Mouse (Mus musculus): ENCODE measurements at regions not wholly inside any gene's neighbourhood (a gene's known extent, or its start where the extent isn't known, plus 50 kb on each side); places are given as distances from the start of the nearest gene placed in this dataset.

DNA sequence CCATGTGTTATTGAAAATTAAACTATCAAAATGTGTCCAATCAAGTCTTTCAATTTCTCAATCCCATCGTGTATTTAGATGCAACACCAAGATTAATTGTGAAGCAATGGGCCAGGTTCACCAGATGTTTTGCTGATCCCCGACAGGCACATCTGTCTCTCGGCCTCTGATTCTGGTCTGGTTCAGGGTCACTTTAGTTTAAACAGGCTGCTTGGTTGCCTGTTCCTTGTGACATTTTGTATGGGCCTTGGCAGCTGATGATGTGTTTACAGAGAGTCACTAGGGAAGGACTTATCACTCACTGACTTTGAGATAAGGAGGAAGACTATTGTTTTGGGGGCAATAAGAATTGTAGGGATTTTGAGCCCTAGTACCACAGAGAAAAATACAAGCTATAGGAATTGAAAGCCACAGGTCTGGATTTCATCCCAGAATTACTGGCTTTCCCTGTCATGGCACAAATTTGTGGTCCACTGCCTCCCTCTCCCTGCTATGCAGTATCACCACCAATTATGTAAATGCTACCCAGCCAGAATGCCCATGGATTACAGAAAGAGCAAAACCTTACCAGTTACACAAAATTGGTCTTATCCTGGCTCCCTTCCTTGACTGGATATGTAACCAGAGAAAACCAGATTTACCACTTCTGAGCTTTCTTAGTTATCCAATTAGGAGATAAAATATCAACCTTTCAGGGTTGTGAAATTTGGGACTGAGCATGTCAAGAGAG, 272.5 kb upstream of the Plxna2 start:
- ChIA-PET POLR2A (no interaction called here), CTCF (no interaction called here)

- ChIA-PET POLR2A (no interaction called here), CTCF (no interaction called here)
Observed at GRCm38 (mm10) chr1:194342568-194342967, 275.4 kb upstream of the Plxna2 start.

GRCm38 (mm10) chr1:194341758-194342157, 276.3 kb upstream of the Plxna2 start:
- ChIA-PET POLR2A (no interaction called here), CTCF (no interaction called here)

- CTCF ChIA-PET = no interaction called here
- POLR2A ChIA-PET = no interaction called here
Observed at GRCm38 (mm10) chr1:194334752-194335719, 283.0 kb upstream of the Plxna2 start.

- CTCF ChIA-PET = no interaction called here
- POLR2A ChIA-PET = no interaction called here
Observed at GRCm38 (mm10) chr1:194332639-194333038, 285.4 kb upstream of the Plxna2 start.

- POLR2A ChIA-PET = no interaction called here
- CTCF ChIA-PET = no interaction called here
Observed at GRCm38 (mm10) chr1:194330471-194330870, 287.5 kb upstream of the Plxna2 start.

DNA sequence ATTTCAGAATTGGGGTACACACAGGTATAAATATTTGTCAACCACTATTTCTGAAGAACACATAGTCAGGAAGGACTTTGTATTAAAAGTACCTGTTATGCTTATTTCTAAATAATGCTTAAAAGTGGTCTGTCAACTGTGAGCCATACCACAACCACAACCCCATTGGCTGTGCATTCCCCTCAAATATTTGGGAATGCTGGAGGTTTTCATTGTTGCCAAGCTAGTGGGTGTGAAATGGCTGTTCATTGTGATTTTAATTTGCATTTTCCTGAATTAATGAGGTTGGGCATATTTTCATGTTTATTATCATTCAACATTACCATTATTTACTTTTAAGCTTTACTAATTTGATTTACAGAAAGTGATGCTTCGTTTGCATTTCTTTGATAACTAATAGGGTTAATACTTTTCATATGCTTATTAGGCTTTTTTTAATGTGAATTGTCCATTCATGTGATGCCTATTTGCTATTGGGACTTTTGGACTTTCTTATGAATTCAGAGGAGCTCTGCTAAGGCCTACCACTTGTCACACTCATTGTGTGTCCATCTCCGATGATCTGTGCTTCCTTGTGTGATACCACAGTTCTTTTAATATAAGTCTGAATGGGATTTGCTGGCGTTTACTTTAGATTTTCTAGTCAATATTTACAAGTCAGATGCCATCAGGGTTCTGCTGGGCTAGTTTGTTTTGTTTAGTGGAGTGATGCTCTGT, 297.5 kb upstream of the Plxna2 start:
- ChIA-PET POLR2A (no interaction called here), CTCF (no interaction called here)

DNA sequence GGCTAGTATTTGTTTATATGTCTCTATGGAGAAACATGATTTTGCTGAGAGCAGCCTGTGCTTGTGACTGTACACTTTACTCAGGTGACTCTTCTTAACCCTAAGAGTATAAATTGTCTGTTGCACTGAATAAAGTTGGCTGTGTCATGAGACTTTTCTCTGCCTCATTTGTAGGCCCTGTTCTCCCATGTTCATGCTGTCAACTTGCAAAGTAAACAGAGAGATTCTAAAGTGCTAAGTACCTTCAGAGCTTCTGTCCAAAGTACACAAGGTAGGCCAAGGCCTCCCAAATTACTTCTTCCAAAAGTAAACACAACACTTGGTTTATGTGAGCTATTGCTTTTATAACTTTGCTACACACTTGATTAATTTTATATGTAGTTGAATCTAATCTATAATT, 299.7 kb upstream of the Plxna2 start:
- ChIA-PET CTCF (no interaction called here), POLR2A (no interaction called here)

DNA sequence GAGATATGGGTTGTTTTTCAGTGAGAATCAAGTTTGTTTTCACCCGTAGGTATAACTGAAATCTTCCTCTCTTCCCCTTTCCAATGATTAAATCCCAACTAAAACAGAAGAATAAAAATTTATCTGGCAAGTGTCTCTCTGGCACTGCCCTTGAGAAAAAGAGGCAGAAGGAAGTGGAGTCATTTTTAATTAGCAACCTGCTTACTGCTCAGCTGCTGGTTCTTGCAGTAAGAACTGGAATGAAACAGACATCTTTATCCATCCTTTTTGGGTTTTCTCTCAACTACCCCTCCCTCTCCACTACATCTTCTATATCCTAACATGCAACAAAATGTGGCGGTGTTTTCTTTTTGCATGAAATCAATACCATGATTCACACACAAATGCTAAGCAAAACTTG, 302.4 kb upstream of the Plxna2 start:
- POLR2A ChIA-PET = no interaction called here

GRCm38 (mm10) chr1:194310373-194310772, 307.6 kb upstream of the Plxna2 start:
- CTCF ChIA-PET = no interaction called here
- POLR2A ChIA-PET = no interaction called here

More for the DNA sequence above, 302.4 kb upstream of the Plxna2 start:
- CTCF ChIA-PET = no interaction called here

DNA sequence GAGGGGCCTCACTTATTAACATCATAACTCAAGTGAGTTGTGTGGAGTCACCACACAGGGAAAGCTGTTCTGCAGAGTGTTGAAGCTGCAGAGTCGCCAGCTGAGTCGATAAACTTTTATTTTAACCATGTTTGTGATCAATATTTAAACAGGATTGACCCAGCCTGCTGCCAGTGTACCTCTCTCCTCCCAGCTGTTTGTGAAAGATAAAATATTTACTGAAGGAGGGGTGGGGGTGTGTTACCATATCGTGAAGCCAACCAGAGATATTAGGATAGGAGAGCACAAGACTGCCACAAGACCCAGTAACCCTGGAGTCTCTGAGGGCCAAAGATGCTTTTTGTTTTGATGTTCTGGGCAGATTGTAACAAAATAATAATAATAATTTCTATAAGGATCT, 309.4 kb upstream of the Plxna2 start:
- ChIA-PET POLR2A (no interaction called here), CTCF (no interaction called here)

- POLR2A ChIA-PET = no interaction called here
- CTCF ChIA-PET = no interaction called here
Observed at GRCm38 (mm10) chr1:194303951-194304350, 314.1 kb upstream of the Plxna2 start.

- CTCF ChIA-PET = no interaction called here
- POLR2A ChIA-PET = no interaction called here
Observed at GRCm38 (mm10) chr1:194302775-194303174, 315.2 kb upstream of the Plxna2 start.

- POLR2A ChIA-PET = interaction anchor here in 1 of 4 experiments (0.7 kb wide), 1 partner anchor 273 kb away, joined by 3 read pairs; no protein-coding TSS in a partner anchor
- CTCF ChIA-PET = no interaction called here
Observed at GRCm38 (mm10) chr1:194281941-194282340, 336.1 kb upstream of the Plxna2 start.

DNA sequence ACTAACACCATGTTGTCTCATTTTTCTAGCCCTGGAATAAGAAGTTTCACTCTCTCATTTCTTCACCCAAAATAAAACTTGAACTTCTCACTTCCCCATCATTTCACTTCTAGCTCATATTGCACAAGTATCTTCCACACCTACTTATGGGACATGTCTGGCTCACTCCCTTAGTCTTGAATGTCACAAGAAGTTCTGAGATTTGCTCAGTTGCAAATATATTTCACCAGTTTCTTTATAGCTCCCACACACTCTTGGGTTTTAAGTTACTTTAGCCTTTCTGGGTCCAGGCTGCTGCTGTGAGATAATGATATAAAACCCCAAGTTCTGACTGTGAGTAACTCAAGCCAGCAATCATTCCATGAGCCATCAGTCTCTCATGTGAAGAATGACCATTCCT, 350.0 kb upstream of the Plxna2 start:
- ChIA-PET CTCF (no interaction called here), POLR2A (no interaction called here)

DNA sequence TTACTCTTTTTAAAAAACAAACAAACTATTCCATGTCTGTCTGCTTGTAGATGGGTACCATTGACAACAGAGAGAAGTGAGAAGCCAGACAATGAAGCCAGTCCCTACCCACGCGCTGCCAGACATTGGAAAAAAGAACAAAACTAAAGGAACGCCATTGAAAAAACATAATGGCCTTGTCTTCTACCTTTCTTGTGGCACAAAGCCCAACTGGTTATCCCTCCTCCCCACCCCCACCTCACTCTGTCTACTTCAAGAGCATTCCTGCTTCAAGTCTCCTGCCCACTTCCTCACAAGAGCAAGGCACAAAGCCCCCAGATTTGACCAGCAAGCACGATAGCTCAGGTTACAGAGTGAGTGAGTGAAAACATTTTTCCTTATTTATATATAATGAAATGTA, 355.6 kb upstream of the Plxna2 start:
- CTCF ChIA-PET = no interaction called here
- POLR2A ChIA-PET = no interaction called here

GRCm38 (mm10) chr1:194259957-194260356, 358.1 kb upstream of the Plxna2 start:
- POLR2A ChIA-PET = no interaction called here
- CTCF ChIA-PET = no interaction called here

GRCm38 (mm10) chr1:194244776-194245366, 373.1 kb upstream of the Plxna2 start:
- ChIA-PET POLR2A (no interaction called here), CTCF (no interaction called here)

- POLR2A ChIA-PET = no interaction called here
- CTCF ChIA-PET = no interaction called here
Observed at GRCm38 (mm10) chr1:194241111-194241510, 376.9 kb upstream of the Plxna2 start.

GRCm38 (mm10) chr1:194231206-194231605, 386.8 kb upstream of the Plxna2 start:
- CTCF ChIA-PET = no interaction called here
- POLR2A ChIA-PET = no interaction called here

All from embryonic stem cell, embryonic (primary cell).